Mouse (Mus musculus) intestine, embryonic 16.5 days (tissue): ENCODE measurements around the gene Zfp961. TPM values are rescaled to one million over a fixed set of nuclear protein-coding genes. Genes with fewer than 3 reads are reported as not detected.

Experiments used
- ATAC-seq: fragments of 200-750 bp; cut with Nextera tagmentation; 2 replicates; pipeline ENCODE4 v1.8.0; 2017; ENCODE audit warnings: moderate TSS enrichment, moderate library complexity
- H3K27ac ChIP-seq: fragments of 300-500 bp; sonication (generic); 2 replicates; pipeline ENCODE4 v1.5.1; 2014; ENCODE audit warnings: mild to moderate bottlenecking, low read length
- H3K27me3 ChIP-seq: fragments of 300-500 bp; sonication (generic); replicated peaks from 2 replicates; pipeline ENCODE4 v1.6.1; 2014; ENCODE audit warnings: low read length, control low read depth, mixed read lengths; ENCODE audit not compliant: control insufficient read depth, insufficient read depth
- H3K36me3 ChIP-seq: fragments of 300-500 bp; sonication (generic); 2 replicates; pipeline ENCODE4 v1.6.1; 2014; ENCODE audit warnings: low read length, control low read depth; ENCODE audit not compliant: control insufficient read depth, insufficient read depth
- H3K4me1 ChIP-seq: fragments of 300-500 bp; sonication (generic); 2 replicates; pipeline ENCODE4 v1.6.1; 2014; ENCODE audit warnings: low read length, control low read depth, mixed read lengths; ENCODE audit not compliant: control insufficient read depth, insufficient read depth
- H3K4me2 ChIP-seq: fragments of 300-500 bp; sonication (generic); 2 replicates; pipeline ENCODE4 v1.6.1; 2014; ENCODE audit warnings: low read depth, low read length, control low read depth
- H3K4me3 ChIP-seq: fragments of 300-500 bp; sonication (generic); 2 replicates; pipeline ENCODE4 v1.5.1; 2014; ENCODE audit warnings: mild to moderate bottlenecking, low read length
- H3K9ac ChIP-seq: fragments of 300-500 bp; sonication (generic); 2 replicates; pipeline ENCODE4 v1.6.1; 2014; ENCODE audit warnings: low read depth, low read length
- H3K9me3 ChIP-seq: fragments of 300-500 bp; sonication (generic); 2 replicates; pipeline ENCODE4 v1.6.1; 2016; ENCODE audit warnings: low read length, control low read depth; ENCODE audit not compliant: control insufficient read depth
- WGBS: fragments of 180-500 bp; shearing (Covaris S2); extraction: QIAGEN DNeasy Blood & Tissue Kit; methylation state at CpG from one replicate; pipeline ENCODE4 v1.1.7; 2014; 5-methylcytosine and 5-hydroxymethylcytosine counted together
- polyA plus RNA-seq: library from polyadenylated mRNA; unstranded; fragments of >200 nt; fragmentation: Nextera tagmentation; extraction: Ambion mirVana; gene quantifications from 2 replicates; pipeline ENCODE4 v1.2.1, GENCODE M21; 2015

Zfp961 gene
- polyA plus RNA-seq, 1 experiment from 2014 or later = 24.9 TPM

GRCm38 (mm10) chr8:71954666-71955065 is 3.8 kb downstream of the Zfp961 start:
- no peak overlapping the region for H3K4me2 ChIP-seq
- no peaks in the 10 kb centered on the region for H3K27me3 ChIP-seq
- H3K4me3 ChIP-seq = no peak overlapping the region
- peaks cover 2% of the 10 kb centered on the region; the same call in 1 of the 2 replicates for H3K36me3 ChIP-seq
- peaks cover 6% of the 10 kb centered on the region; the same call in 1 of the 2 replicates for H3K9me3 ChIP-seq
- 95% methylated on average over 9 of the region's 9 CpGs for WGBS
- peaks cover 12% of the 10 kb centered on the region; the same call in 1 of the 2 replicates for H3K4me1 ChIP-seq
- no peak overlapping the region for H3K9ac ChIP-seq
- no peak for ATAC-seq
- no peak overlapping the region for H3K27ac ChIP-seq

GRCm38 (mm10) chr8:71960483-71960882 is 9.6 kb downstream of the Zfp961 start:
- no peak overlapping the region for H3K9ac ChIP-seq
- ATAC-seq = peak; percentile 55; the same call in 1 of the 2 replicates
- 0 out of 2 replicates have a peak, but pooled peaks cover 9% of the 10 kb centered on the region for H3K36me3 ChIP-seq
- H3K4me3 ChIP-seq = no peak overlapping the region
- no peaks in the 10 kb centered on the region for H3K27me3 ChIP-seq
- no peak overlapping the region for H3K27ac ChIP-seq
- H3K4me2 ChIP-seq = no peak overlapping the region
- peaks cover 5% of the 10 kb centered on the region for H3K9me3 ChIP-seq
- H3K4me1 ChIP-seq = no peaks in the 10 kb centered on the region

GRCm38 (mm10) chr8:71961796-71962195 is 11.0 kb downstream of the Zfp961 start:
- WGBS = 82% methylated on average over 5 of the region's 5 CpGs
- H3K4me2 ChIP-seq = no peak overlapping the region

GRCm38 (mm10) chr8:71964051-71964450 is 13.2 kb downstream of the Zfp961 start:
- no peak for ATAC-seq
- Histone ChIP-seq H3K4me3 (no peak overlapping the region), H3K36me3 (peaks cover 26% of the 10 kb centered on the region), H3K9ac (no peak overlapping the region), H3K27me3 (no peaks in the 10 kb centered on the region), H3K9me3 (peaks cover 5% of the 10 kb centered on the region), H3K27ac (no peak overlapping the region), H3K4me2 (no peak overlapping the region), H3K4me1 (no peaks in the 10 kb centered on the region)
- WGBS = 82% methylated on average over 3 of the region's 3 CpGs

More at GRCm38 (mm10) chr8:71961796-71962195, 11.0 kb downstream of the Zfp961 start:
- peaks cover 5% of the 10 kb centered on the region for H3K9me3 ChIP-seq
- no peaks in the 10 kb centered on the region for H3K27me3 ChIP-seq
- H3K27ac ChIP-seq = no peak overlapping the region
- no peak overlapping the region for H3K4me3 ChIP-seq
- H3K36me3 ChIP-seq = peaks cover 18% of the 10 kb centered on the region
- no peak for ATAC-seq
- H3K4me1 ChIP-seq = no peaks in the 10 kb centered on the region
- H3K9ac ChIP-seq = no peak overlapping the region

- Histone ChIP-seq H3K27me3 (no peaks in the 10 kb centered on the region), H3K27ac (no peak overlapping the region), H3K4me1 (no peaks in the 10 kb centered on the region), H3K36me3 (peaks cover 26% of the 10 kb centered on the region), H3K4me3 (no peak overlapping the region), H3K4me2 (no peak overlapping the region), H3K9ac (no peak overlapping the region), H3K9me3 (peaks cover 5% of the 10 kb centered on the region)
- ATAC-seq = no peak
- WGBS = 95% methylated on average over 2 of the region's 2 CpGs
Measured at GRCm38 (mm10) chr8:71965166-71965565, 14.3 kb downstream of the Zfp961 start.

- Histone ChIP-seq H3K4me3 (no peak overlapping the region), H3K4me1 (no peaks in the 10 kb centered on the region), H3K4me2 (no peak overlapping the region), H3K27ac (no peak overlapping the region), H3K36me3 (peaks cover 26% of the 10 kb centered on the region), H3K9me3 (peaks cover 5% of the 10 kb centered on the region), H3K9ac (no peak overlapping the region), H3K27me3 (no peaks in the 10 kb centered on the region)
- no peak for ATAC-seq
Measured at GRCm38 (mm10) chr8:71966411-71966810, 15.6 kb downstream of the Zfp961 start.

GRCm38 (mm10) chr8:71967261-71967660 is 16.4 kb downstream of the Zfp961 start:
- no peak overlapping the region for H3K4me3 ChIP-seq
- no peak overlapping the region for H3K4me2 ChIP-seq
- H3K9ac ChIP-seq = no peak overlapping the region
- WGBS = 96% methylated on average over 5 of the region's 5 CpGs
- no peak for ATAC-seq
- H3K27ac ChIP-seq = no peak overlapping the region
- no peaks in the 10 kb centered on the region for H3K4me1 ChIP-seq
- H3K36me3 ChIP-seq = peaks cover 26% of the 10 kb centered on the region
- no peaks in the 10 kb centered on the region for H3K27me3 ChIP-seq
- peaks cover 5% of the 10 kb centered on the region for H3K9me3 ChIP-seq

GRCm38 (mm10) chr8:71968100-71968499 is 17.3 kb downstream of the Zfp961 start:
- Histone ChIP-seq H3K4me2 (no peak overlapping the region), H3K9me3 (peaks cover 5% of the 10 kb centered on the region), H3K4me3 (no peak overlapping the region), H3K36me3 (peaks cover 26% of the 10 kb centered on the region), H3K4me1 (no peaks in the 10 kb centered on the region), H3K27ac (no peak overlapping the region), H3K27me3 (no peaks in the 10 kb centered on the region), H3K9ac (no peak overlapping the region)
- WGBS = 93% methylated on average over 6 of the region's 6 CpGs
- no peak for ATAC-seq

GRCm38 (mm10) chr8:71968636-71969035 is 17.8 kb downstream of the Zfp961 start:
- Histone ChIP-seq H3K27ac (no peak overlapping the region), H3K9ac (no peak overlapping the region), H3K9me3 (peaks cover 5% of the 10 kb centered on the region), H3K4me1 (no peaks in the 10 kb centered on the region), H3K27me3 (no peaks in the 10 kb centered on the region), H3K4me2 (no peak overlapping the region), H3K4me3 (no peak overlapping the region), H3K36me3 (peaks cover 26% of the 10 kb centered on the region)
- WGBS = 84% methylated on average over 6 of the region's 6 CpGs
- no peak for ATAC-seq

- WGBS = 66% methylated on average over 1 of the region's 1 CpGs
- Histone ChIP-seq H3K4me2 (no peak overlapping the region), H3K4me3 (no peak overlapping the region), H3K27me3 (no peaks in the 10 kb centered on the region), H3K4me1 (no peaks in the 10 kb centered on the region), H3K9ac (no peak overlapping the region), H3K36me3 (peaks cover 6% of the 10 kb centered on the region), H3K9me3 (no peaks in the 10 kb centered on the region), H3K27ac (no peak overlapping the region)
- no peak for ATAC-seq
Measured at GRCm38 (mm10) chr8:71971945-71972344, 21.1 kb downstream of the Zfp961 start.
